Mouse (Mus musculus): ENCODE results near the gene Katnal1. TPM values are rescaled to one million over a fixed set of nuclear protein-coding genes. Genes with fewer than 3 reads are reported as not detected.
A peak's percentile ranks its signal among the peaks of the same experiment; 100 is the strongest.

Katnal1 gene
- polyA plus RNA-seq, 1 experiment from 2014 or later, result 9.0 TPM

GRCm38 (mm10) chr5:148953098-148953497 is 24.0 kb upstream of the Katnal1 start:
- WGBS (ENCODE audit: insufficient replicate concordance), result 71% methylated on average over 5 of the region's 5 CpGs
- Histone ChIP-seq H3K9me3 (replicated peaks) (no peaks in the 10 kb centered on the region), H3K4me2 (no peak overlapping the region), H3K27ac (replicated peaks) (no peak overlapping the region), H3K4me1 (replicated peaks) (peaks cover 44% of the 10 kb centered on the region), H3K36me3 (replicated peaks) (no peaks in the 10 kb centered on the region), H3K4me3 (replicated peaks) (no peak overlapping the region), H3K27me3 (no peaks in the 10 kb centered on the region), H3K9ac (no peak overlapping the region)
- ATAC-seq (ENCODE audit: insufficient read depth), result no peak

- no peaks in the 10 kb centered on the region for H3K27me3 ChIP-seq
- no peak overlapping the region for H3K27ac ChIP-seq (replicated peaks)
- H3K36me3 ChIP-seq (replicated peaks), result no peaks in the 10 kb centered on the region
- peaks cover 40% of the 10 kb centered on the region for H3K4me1 ChIP-seq (replicated peaks)
- H3K4me3 ChIP-seq (replicated peaks), result no peak overlapping the region
- H3K4me2 ChIP-seq, result no peak overlapping the region
- 45% methylated on average over 6 of the region's 6 CpGs for whole genome bisulfite sequencing (ENCODE audit: insufficient replicate concordance)
- no peaks in the 10 kb centered on the region for H3K9me3 ChIP-seq (replicated peaks)
- no peak overlapping the region for H3K9ac ChIP-seq
- no peak for ATAC-seq (ENCODE audit: insufficient read depth)
These were observed 23.3 kb upstream of the Katnal1 start for GRCm38 (mm10) chr5:148952419-148952818.

GRCm38 (mm10) chr5:148951360-148951759 is 22.2 kb upstream of the Katnal1 start:
- no peak overlapping the region for H3K4me2 ChIP-seq
- WGBS (ENCODE audit: insufficient replicate concordance), result 81% methylated on average over 5 of the region's 5 CpGs
- no peaks in the 10 kb centered on the region for H3K36me3 ChIP-seq (replicated peaks)
- no peaks in the 10 kb centered on the region for H3K9me3 ChIP-seq (replicated peaks)
- no peak overlapping the region for H3K9ac ChIP-seq
- H3K4me3 ChIP-seq (replicated peaks), result no peak overlapping the region
- H3K4me1 ChIP-seq (replicated peaks), result peaks cover 32% of the 10 kb centered on the region
- no peak overlapping the region; the same call in 1 of the 2 replicates for H3K27ac ChIP-seq (replicated peaks)
- ATAC-seq (ENCODE audit: insufficient read depth), result no peak
- H3K27me3 ChIP-seq, result no peaks in the 10 kb centered on the region

GRCm38 (mm10) chr5:148950064-148950463 is 20.9 kb upstream of the Katnal1 start:
- no peak overlapping the region for H3K27ac ChIP-seq (replicated peaks)
- ATAC-seq (ENCODE audit: insufficient read depth), result no peak

GRCm38 (mm10) chr5:148948577-148948976 is 19.5 kb upstream of the Katnal1 start:
- Histone ChIP-seq H3K27ac (replicated peaks) (no peak overlapping the region), H3K4me1 (replicated peaks) (peaks cover 14% of the 10 kb centered on the region), H3K9ac (no peak overlapping the region), H3K27me3 (no peaks in the 10 kb centered on the region), H3K9me3 (replicated peaks) (no peaks in the 10 kb centered on the region), H3K36me3 (replicated peaks) (no peaks in the 10 kb centered on the region), H3K4me2 (no peak overlapping the region), H3K4me3 (replicated peaks) (no peak overlapping the region)
- ATAC-seq (ENCODE audit: insufficient read depth), result no peak
- WGBS (ENCODE audit: insufficient replicate concordance), result 73% methylated on average over 9 of the region's 9 CpGs

More at GRCm38 (mm10) chr5:148950064-148950463, 20.9 kb upstream of the Katnal1 start:
- no peak overlapping the region for H3K4me3 ChIP-seq (replicated peaks)
- no peaks in the 10 kb centered on the region for H3K36me3 ChIP-seq (replicated peaks)
- H3K4me1 ChIP-seq (replicated peaks), result peaks cover 20% of the 10 kb centered on the region
- H3K27me3 ChIP-seq, result no peaks in the 10 kb centered on the region
- no peak overlapping the region for H3K9ac ChIP-seq
- H3K4me2 ChIP-seq, result no peak overlapping the region
- 31% methylated on average over 15 of the region's 15 CpGs for WGBS (ENCODE audit: insufficient replicate concordance)
- H3K9me3 ChIP-seq (replicated peaks), result no peaks in the 10 kb centered on the region

GRCm38 (mm10) chr5:148947412-148947811 is 18.3 kb upstream of the Katnal1 start:
- Histone ChIP-seq H3K27ac (replicated peaks) (no peak overlapping the region), H3K9ac (no peak overlapping the region), H3K9me3 (replicated peaks) (no peaks in the 10 kb centered on the region), H3K4me3 (replicated peaks) (no peak overlapping the region), H3K36me3 (replicated peaks) (no peaks in the 10 kb centered on the region), H3K4me1 (replicated peaks) (peaks cover 8% of the 10 kb centered on the region), H3K27me3 (no peaks in the 10 kb centered on the region), H3K4me2 (no peak overlapping the region)
- 74% methylated on average over 4 of the region's 4 CpGs for WGBS (ENCODE audit: insufficient replicate concordance)
- ATAC-seq (ENCODE audit: insufficient read depth), result no peak

GRCm38 (mm10) chr5:148946787-148947186 is 17.7 kb upstream of the Katnal1 start:
- H3K9ac ChIP-seq, result no peak overlapping the region
- peaks cover 8% of the 10 kb centered on the region for H3K4me1 ChIP-seq (replicated peaks)
- 61% methylated on average over 5 of the region's 5 CpGs for WGBS (ENCODE audit: insufficient replicate concordance)

GRCm38 (mm10) chr5:148945735-148946134 is 16.6 kb upstream of the Katnal1 start:
- Histone ChIP-seq H3K9me3 (replicated peaks) (no peaks in the 10 kb centered on the region), H3K9ac (no peak overlapping the region), H3K27me3 (no peaks in the 10 kb centered on the region), H3K4me3 (replicated peaks) (no peak overlapping the region), H3K4me1 (replicated peaks) (peaks cover 8% of the 10 kb centered on the region), H3K36me3 (replicated peaks) (no peaks in the 10 kb centered on the region), H3K4me2 (no peak overlapping the region), H3K27ac (replicated peaks) (no peak overlapping the region)
- 57% methylated on average over 2 of the region's 2 CpGs for WGBS (ENCODE audit: insufficient replicate concordance)
- no peak for ATAC-seq (ENCODE audit: insufficient read depth)

More at GRCm38 (mm10) chr5:148946787-148947186, 17.7 kb upstream of the Katnal1 start:
- Histone ChIP-seq H3K4me3 (replicated peaks) (no peak overlapping the region), H3K4me2 (no peak overlapping the region), H3K9me3 (replicated peaks) (no peaks in the 10 kb centered on the region), H3K36me3 (replicated peaks) (no peaks in the 10 kb centered on the region), H3K27ac (replicated peaks) (no peak overlapping the region), H3K27me3 (no peaks in the 10 kb centered on the region)
- ATAC-seq (ENCODE audit: insufficient read depth), result no peak

- Histone ChIP-seq H3K4me3 (replicated peaks) (no peak overlapping the region), H3K27ac (replicated peaks) (no peak overlapping the region), H3K4me2 (no peak overlapping the region), H3K36me3 (replicated peaks) (no peaks in the 10 kb centered on the region), H3K4me1 (replicated peaks) (peaks cover 10% of the 10 kb centered on the region), H3K9me3 (replicated peaks) (no peaks in the 10 kb centered on the region), H3K27me3 (no peaks in the 10 kb centered on the region), H3K9ac (no peak overlapping the region)
- 0 out of 2 replicates have a peak, but pooled peaks have one; percentile 7 for ATAC-seq (ENCODE audit: insufficient read depth)
- WGBS (ENCODE audit: insufficient replicate concordance), result 41% methylated on average over 8 of the region's 8 CpGs
These were observed 14.9 kb upstream of the Katnal1 start for GRCm38 (mm10) chr5:148944024-148944423.

- ATAC-seq (ENCODE audit: insufficient read depth), result no peak
- Histone ChIP-seq H3K4me1 (replicated peaks) (peaks cover 10% of the 10 kb centered on the region), H3K36me3 (replicated peaks) (no peaks in the 10 kb centered on the region), H3K4me3 (replicated peaks) (no peak overlapping the region), H3K9ac (no peak overlapping the region), H3K4me2 (no peak overlapping the region), H3K27me3 (no peaks in the 10 kb centered on the region), H3K27ac (replicated peaks) (no peak overlapping the region), H3K9me3 (replicated peaks) (no peaks in the 10 kb centered on the region)
- 84% methylated on average over 10 of the region's 10 CpGs for WGBS (ENCODE audit: insufficient replicate concordance)
These were observed 14.3 kb upstream of the Katnal1 start for GRCm38 (mm10) chr5:148943444-148943843.

- peaks cover 10% of the 10 kb centered on the region for H3K4me1 ChIP-seq (replicated peaks)
- no peak overlapping the region for H3K27ac ChIP-seq (replicated peaks)
- no peaks in the 10 kb centered on the region for H3K36me3 ChIP-seq (replicated peaks)
- H3K27me3 ChIP-seq, result no peaks in the 10 kb centered on the region
- H3K9ac ChIP-seq, result no peak overlapping the region
- no peaks in the 10 kb centered on the region for H3K9me3 ChIP-seq (replicated peaks)
- H3K4me3 ChIP-seq (replicated peaks), result no peak overlapping the region
- 79% methylated on average over 11 of the region's 11 CpGs for WGBS (ENCODE audit: insufficient replicate concordance)
- no peak for ATAC-seq (ENCODE audit: insufficient read depth)
- H3K4me2 ChIP-seq, result no peak overlapping the region
These were observed 13.8 kb upstream of the Katnal1 start for GRCm38 (mm10) chr5:148942957-148943356.

GRCm38 (mm10) chr5:148942305-148942704 is 13.2 kb upstream of the Katnal1 start:
- no peak overlapping the region for H3K4me2 ChIP-seq
- H3K36me3 ChIP-seq (replicated peaks), result no peaks in the 10 kb centered on the region
- no peak overlapping the region for H3K9ac ChIP-seq
- 82% methylated on average over 6 of the region's 6 CpGs for WGBS (ENCODE audit: insufficient replicate concordance)
- H3K27me3 ChIP-seq, result no peaks in the 10 kb centered on the region
- 0 out of 2 replicates have a peak, but pooled peaks cover under 1% of the 10 kb centered on the region for H3K9me3 ChIP-seq (replicated peaks)
- no peak for ATAC-seq (ENCODE audit: insufficient read depth)
- peaks cover 10% of the 10 kb centered on the region for H3K4me1 ChIP-seq (replicated peaks)
- H3K4me3 ChIP-seq (replicated peaks), result no peak overlapping the region
- no peak overlapping the region for H3K27ac ChIP-seq (replicated peaks)

All from liver, embryonic 15.5 days (tissue).